Mouse (Mus musculus) adrenal gland, postnatal 36 days (tissue): Measurements from ENCODE around the gene Tpcn1. TPM values are rescaled to one million over a fixed set of nuclear protein-coding genes. Genes with fewer than 3 reads are reported as not detected.
A peak's percentile ranks its signal among the peaks of the same experiment; 100 is the strongest.

Source experiments
- DNase-seq, 2 experiments: peaks; one replicate each; pipeline ENCODE4 v3.0.0; 2021; ENCODE audit warnings: mixed read lengths in 1 of 2
- total RNA-seq, 2 experiments: library from RNA; stranded (reverse); gene quantifications; 2 replicates each; pipeline ENCODE4 v1.2.3; 2021

Tpcn1 gene
- total RNA-seq, 2 experiments from 2014 or later: 34.1 to 36.9 TPM

DNA sequence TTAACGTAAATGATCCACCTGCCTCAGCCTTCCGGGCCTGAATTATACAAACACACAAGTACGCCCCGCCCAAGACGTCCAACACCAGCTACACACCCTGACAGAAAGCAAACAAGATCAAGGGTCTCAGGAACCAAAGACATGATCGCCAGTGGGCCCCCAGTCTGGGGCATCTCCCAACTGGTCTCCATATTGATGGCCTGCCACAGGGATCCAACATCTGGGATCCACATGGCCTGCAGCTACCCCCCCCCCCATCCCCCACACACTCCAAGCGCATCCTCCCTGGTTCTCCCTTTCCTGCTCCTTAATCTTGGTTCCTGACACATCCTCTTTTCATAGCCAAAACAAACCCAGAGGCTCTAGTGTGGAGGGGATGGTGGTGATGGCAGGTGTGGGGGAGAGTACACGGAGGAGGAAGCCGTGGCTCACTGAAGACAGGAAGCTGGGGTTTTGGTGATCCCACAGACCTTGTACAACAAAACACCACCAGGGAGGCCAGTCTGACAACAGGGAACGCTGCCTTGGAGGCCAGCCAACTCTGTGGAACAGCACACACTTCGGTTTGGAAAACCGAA, 9.9 kb downstream of the Tpcn1 start:
- DNase-seq: peak; percentile 51 to 77

DNA sequence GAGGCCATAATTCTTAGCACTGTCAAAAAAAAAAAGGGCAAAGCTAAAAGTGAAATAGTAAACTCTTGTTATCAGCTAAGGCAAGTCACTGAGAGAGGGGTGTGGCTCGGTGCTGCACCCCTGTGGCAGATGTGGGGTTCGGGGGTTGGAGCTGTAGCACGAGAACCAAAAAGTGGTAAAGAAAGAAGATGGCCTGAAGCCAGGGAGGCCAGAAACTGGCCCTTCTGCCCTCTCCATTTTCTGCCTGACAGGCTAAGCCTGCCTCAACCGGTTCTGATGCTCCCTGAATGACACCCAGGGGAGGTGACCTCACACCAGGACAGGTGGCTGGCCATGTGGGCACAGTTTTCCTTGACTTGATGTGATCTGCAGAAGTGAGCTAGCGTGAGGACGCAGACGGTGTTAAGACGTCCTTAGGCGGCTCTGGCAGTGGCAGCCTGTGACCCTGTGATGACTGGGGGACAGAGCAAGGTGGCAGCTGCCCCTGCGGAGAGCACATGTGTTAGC, 10.5 kb downstream of the Tpcn1 start:
- no peak for DNase-seq

DNA sequence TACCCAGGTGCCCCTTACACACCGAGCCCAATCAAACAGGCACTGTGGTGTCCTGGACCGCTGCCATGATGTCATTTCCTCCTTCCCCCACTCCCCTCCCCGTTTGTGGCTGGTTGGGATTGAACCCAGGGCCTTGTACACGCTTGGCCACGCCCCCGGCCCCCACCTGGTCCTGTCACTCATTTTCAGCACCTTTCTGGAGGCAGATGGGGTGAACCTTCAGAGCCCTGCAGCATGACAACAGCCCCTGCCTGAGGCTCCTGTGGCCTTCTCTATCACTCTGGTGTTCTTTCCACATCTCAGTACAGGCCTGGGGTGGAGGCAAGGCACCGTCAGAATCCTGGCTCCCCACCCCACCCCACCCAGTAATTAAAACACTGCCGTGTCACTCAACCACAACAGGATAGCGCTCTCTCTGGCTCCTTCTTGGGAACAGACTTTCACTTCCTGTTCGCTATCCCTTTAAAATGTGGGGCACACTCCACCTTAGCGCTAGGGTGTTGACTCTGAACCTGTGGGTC, 11.6 kb downstream of the Tpcn1 start:
- no peak for DNase-seq

DNA sequence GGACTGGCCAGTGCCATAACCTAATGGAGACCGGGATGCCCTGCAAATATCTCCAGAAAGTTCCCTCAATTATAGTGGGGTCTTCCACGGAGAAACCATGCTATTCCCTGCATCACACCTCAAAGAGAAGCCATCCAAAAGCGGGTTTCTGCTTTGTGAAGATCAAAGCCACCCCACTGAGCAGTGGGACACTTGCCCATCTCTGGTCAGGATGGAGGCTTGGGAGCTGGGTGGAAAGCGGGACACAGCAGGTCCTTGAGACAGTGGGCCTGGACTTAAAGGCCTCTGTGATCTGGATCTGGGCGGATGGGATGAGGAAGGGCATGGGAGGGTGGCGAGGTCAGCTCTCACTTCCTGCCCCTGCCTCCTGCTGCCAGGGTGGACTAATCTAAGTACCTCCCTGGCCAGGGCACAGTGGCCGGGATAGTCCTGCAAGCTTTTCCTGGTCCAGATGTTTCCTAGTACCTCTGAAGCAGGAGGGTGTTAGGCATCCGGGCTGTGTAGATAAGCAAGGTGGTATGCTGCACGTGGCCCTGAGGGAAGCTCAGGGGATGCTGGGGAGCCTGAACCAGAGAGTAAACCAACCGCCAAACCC, 13.9 kb downstream of the Tpcn1 start:
- no peak for DNase-seq

DNA sequence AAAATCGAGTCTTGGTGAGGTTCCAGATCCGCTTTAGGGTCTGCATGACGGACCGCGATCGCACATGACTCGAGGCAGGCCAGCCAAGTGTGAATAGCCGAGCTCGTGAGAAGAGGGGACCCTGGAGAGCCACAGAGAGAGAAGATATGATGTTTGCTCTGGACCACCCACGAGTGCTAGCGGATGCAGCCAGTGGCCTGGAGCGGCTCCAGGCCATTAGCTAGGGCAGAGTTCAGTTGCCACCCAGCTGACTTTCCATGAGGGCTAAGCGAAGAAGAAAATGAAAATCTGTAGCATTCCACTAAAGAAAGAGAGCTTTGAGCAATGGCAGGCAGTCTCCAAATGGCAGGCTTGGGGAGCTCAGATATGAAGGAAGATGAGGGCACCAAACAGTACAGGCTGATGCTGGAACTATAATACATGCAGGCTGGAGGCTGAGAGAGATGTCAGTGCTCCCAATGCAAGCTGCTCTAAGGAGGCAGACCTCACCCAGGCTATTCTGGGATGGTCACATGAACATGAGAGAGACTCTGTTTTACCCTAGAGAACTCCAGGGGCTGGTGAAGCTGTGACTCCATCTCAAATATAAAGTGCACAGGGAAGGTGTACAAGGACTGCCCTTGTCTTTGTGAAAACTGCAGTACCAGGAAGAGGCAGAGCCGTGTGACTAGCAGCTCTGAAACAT, 17.3 kb downstream of the Tpcn1 start:
- DNase-seq: no peak

DNA sequence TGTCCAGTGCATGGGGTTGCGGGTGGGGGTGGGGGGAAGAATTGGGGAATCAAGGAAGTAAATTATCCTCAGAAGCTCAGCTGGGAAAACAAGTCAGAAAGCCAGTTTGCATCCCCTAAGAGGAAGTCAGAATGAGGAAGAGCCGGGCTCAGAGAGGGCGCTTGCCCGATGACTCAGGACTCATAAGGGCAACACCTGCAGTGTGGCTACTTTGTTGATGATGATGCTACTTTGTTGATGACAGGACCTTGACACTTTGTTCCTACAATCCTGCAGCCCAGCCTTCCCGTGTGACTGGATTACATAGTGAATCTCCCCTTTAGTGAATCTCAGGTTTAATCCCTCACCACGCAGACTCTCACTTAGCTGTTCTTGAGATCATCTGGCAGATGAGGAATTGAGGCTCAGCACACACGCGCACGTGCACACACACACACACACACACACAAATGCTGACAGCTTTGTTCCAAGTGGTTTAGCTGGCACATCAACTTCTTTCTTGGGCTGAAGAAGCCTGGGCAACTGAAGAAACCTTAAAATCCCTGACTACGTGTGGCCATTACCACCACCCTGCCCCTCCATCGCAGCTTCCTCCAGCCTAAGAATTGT, 18.1 kb downstream of the Tpcn1 start:
- no peak for DNase-seq

DNA sequence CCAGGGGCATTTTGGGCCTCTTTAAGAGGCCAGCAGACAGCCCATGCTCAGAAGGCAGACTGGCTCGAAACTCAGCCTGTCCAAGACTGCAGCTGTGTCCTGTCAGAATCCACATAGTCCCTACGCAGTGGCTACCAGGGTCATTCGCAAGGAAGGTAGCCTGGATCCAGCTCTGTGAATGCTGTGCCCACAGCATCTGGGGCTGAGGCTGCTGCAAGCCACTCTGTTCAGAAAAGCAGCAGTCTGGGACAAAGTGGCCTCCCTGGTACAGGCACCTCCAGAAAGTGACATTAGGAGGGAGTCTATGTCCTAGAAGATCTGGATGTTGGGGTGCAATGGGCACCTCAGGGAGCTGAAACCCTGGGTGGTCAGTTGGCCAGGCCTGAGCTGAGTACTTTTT, 18.7 kb downstream of the Tpcn1 start:
- no peak for DNase-seq

DNA sequence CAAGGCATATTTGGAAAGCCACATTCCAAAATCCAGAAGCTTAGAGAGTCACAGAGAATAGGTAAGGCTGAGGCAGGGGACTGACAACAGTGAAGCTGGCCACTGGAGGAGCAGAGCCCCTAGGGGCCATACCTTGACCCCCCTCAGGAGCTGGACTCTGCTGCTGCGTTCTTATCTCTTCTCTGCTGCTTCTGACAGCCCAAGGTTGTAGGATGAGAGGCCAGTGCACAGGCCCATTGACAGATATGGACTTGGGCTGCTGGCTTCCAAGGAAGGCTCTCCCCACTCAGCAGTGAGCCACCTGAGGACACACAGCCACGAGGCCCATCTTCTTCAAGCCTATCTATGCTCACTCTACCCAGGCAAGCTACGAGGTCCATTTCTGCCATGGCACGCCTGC, 19.5 kb downstream of the Tpcn1 start:
- DNase-seq: peak in 1 of 2 experiments; percentile 53

DNA sequence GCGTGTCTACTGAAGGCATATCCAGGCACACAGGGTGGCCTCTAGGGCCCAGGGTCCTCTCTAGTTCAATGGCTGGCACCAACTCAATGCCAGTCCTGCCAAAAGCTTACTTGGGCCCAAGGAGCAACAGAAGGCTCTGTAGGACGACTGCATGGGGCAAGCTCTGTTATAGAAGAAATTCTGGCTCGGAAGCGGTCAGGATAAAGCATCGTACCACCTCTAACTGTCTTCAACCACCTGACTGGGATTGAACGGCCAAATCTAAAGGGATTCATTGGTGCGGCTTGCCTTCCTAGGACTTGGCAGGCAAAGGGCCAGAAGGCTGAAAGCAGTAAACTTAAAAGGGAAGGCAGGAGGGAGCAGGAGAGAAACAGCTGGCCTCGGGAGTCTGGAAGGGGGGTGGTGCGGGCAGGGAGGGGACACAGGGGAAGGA, 20.1 kb downstream of the Tpcn1 start:
- DNase-seq: no peak

DNA sequence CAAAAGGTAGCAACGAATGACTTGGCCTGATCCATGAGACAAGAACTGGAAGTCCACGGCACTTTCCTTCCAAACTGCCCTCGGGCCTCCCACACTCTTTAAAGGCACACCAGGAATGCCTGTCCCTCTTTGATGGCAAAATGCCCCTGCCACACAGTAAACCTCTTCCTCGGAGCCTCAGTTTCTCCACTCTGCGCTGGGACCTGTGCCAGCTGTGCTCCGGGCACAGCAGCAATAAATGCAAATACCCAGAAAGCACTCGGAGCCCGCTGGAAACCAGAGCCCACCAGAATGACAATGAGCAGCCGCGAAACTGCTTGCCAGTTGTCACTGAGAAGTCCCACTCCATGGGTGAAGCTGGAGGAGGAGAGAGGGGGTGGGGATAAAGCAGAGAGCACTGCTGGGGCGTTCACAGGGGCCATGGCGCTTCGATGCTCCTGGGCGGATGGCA, 20.7 kb downstream of the Tpcn1 start:
- no peak for DNase-seq

DNA sequence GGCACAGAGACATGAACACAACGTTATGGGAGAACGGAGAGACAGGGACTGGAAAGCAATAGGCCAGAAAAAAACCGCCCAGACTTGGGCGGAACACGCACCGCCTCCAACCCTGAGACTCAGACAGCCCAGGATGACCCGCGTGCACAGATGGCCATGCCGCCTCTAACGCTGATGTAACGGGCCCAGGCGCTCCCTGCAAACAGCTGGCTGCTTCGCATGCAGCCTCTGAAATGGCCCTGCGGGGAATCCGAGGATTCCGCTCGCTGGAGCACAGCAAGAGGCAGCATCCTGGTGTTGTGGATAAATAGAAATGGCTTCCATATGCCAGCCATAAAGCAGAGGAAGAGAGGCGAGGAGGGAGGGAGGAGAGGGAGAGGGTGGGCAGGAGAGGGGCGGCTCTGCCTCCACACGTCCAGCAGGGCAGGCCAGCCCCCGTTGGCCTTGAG, 21.2 kb downstream of the Tpcn1 start:
- peak; percentile 80 to 81 for DNase-seq

DNA sequence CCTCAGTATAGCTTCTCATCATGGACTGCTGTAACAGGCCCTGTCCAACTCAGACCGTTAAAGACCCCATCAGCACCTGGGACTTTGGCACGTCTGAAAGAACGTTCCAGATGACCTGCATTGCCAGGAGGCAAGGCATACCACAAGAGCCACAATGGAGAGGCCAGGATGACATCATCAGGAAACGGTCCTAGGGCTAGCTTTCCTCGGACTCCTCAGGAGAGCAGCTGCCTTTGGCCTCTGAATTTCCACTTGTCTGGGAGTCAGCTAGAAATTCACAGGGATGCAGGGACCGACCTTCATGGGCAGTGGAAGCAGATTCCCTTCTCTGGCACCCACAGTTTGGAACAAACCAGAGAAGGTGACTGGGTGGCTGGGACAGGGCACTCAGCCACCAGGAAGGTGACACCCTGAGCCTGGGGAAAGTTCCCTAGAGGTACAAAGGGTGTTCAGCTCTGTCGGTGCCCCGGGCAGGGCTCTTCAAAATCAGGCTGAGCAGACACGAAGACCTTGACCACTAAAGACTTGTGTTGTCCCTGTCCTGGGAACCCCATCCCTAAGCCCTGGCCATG, 21.7 kb downstream of the Tpcn1 start:
- no peak for DNase-seq

DNA sequence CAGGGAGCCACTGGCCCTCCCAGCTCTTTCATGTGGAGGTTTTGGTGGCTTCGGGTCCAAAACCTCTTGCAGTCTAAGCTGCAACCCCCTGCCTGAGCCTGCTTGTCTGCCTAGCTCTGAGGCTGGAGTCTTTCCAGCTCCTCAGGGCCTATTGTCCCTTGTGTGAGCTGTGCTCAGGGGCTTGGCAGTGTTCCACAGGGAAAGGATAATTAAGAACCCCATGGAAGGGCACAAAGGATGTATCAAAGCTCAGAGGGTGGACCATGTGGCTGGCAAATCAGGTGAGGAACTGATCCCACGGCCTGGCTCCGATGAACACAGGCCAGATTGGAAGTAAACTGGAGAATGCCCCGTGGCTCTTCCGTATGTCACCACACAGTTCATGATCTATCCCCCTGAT, 22.4 kb downstream of the Tpcn1 start:
- DNase-seq: peak; percentile 44 to 58

DNA sequence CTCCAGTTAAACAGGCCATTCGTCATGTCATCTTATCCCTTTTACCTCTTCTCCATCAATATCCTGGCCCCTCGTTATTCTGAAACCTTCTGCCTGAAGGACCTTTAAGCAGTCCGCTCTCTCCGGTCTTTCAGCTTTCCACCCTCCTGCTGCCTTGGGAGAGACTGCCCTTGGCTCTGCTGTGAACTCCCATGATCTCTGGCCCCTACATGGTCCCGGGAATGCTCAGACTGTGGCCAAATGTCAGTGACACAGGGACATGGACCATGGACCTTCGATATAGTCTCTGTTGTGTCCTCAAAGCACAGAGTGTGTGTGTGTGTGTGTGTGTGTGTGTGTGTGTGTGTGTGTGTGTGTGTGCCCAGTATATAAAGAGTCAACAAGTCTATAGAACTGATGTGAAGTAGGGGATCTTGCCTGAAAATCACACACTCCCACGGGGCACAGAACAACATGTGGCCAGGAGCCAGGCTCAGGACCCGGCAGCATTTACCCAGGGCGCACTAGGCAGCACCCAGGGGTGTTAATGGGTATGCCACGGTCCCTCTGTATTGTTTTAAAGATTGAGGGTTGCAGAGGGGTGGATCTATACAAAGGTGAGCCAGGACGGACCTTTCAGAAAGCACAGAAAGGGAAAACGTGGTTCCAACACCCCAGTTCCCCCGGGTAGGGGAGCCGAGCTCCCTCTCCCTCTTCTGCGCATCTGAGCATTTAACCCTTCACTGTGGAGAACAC, 23.1 kb downstream of the Tpcn1 start:
- no peak for DNase-seq

DNA sequence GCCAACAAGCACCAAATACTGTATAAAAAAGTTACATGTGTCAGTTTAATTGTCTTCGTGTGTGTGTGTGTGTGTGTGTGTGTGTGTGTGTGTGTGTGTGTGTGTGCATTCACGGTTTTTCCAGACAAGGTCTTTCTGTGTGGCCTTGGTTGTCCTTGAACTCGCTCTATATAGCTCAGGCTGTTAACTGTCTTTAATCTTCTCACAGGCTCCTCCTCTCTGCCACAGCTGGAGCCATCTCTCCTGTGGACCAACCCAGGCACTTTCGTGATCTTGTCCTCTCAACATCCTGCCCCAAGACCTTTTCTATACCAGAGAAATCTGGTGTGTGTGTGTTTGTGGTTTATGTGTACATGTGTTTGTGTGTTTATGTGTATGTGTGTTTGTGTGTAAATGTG, 24.6 kb downstream of the Tpcn1 start:
- DNase-seq: no peak

DNA sequence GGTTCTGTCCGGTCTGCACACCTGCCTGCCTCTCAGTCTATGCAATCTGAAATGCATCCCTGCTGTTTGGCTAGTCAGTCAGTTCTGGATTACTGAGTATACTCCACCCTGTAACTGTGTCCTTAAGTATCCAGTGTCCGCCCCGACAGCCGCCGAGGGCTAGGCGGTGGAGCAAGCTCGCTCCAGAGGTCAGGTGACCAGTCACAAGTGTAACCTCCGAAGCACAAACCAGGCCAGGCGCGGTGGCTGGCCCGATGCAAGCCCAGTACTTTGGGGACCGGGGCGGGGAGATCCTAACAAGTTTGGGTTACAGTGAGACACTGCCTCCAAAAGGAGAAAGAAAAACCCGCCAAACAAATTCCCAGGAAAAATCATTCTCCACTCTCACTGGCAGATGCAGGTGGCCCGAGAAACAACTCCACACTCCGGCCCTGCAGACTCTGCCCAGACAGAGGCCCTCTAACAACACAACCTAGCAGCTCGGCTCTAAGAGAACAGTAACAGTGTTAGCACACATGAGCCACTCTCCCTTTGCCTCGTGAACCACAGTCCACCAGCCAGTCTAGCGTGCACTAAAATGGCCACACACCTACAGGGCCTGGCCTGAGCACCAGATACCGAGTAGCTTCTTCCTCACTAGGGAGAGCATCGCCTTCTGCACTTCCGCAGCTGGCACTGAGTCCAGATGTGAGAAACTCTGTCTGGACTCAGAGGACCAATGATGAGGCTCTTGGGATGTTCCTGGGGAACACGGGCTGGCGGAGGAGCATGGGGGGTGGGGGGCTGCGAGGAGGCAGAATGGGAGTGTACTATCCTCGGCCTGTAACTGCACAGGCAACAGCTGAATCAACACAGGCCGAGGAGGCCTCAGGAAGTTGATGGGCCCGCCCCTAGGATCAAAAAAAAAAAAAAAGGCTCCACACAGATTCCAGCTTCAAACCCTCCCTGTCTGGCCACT, 25.2 kb downstream of the Tpcn1 start:
- DNase-seq: peak; percentile 75 to 81

DNA sequence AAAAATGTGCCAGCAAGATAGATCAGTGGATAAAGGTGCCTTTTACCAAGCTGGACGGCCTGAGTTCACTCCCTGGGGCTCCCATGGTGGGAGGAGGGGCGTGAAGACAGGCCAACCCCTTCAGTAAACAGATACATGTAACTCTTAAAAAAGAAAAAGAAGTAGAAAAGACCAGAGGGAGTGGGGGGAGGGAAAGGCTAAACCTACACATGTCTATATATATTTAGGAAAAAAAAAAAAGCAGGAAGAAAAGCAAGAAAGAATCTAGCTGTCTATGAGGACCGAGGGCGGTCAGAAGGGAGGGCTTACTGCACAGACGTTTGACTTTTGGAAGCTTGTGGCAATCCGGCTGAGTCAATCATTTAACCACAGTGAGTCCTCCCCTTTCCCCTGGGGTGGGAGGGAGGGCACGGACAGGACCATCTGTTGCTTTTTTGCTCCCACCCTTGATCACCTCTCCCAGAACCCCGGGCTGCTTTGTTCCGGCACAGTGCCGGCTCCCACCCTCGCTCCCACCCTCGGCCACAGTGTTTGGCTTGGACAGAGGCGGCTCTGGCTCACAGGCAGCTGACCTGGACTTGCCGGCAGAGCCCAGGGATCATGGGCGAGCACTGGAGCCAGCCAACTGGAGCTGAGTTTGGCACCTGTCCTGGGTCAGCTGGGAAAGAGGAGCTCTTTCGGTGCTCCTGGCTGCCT, 27.7 kb downstream of the Tpcn1 start:
- DNase-seq: peak; percentile 70 to 81

DNA sequence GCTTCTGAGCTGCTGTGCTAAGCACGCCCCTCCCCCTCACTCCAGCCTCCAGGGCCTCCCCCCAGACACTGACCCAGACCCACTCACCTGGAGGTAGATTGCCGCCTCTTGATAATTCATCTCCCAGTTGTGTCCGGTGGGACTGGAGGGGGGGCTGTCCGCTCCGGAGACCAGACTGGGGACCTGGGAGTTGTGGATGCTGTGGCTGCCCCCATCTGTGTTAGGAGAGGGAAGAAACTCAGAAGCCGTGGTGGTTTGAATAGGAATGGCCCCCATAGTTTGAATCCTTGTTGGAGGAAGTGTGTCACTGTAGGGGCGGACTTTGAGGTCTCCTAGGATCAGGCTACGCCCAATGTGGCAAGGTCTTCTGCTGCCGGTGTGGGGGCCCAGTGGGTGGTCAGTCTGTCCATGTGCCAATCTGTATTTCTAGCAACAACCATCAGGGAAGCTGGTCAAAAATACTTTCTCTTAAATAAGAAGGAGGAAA, 28.3 kb downstream of the Tpcn1 start:
- no peak for DNase-seq

DNA sequence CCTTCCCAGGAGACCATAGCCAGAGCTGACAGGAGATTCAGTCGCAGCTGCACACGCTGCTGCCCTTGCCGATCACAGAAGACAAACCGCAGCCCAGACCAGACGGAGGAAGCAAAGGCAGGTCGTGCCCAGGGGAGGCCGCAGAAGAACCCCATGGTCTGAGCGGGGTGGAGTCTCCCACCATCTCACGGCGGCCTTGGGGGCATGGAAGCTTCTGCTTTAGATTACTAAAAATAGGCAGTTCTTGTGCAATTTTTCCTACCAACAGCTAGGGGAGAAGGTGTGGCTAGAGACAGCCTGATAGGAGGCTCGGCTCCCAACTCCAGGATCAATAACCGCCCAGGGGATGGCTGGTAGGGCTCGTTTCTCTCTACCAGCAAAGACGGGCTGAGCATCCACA, 29.7 kb downstream of the Tpcn1 start:
- DNase-seq: peak in 1 of 2 experiments; percentile 55

DNA sequence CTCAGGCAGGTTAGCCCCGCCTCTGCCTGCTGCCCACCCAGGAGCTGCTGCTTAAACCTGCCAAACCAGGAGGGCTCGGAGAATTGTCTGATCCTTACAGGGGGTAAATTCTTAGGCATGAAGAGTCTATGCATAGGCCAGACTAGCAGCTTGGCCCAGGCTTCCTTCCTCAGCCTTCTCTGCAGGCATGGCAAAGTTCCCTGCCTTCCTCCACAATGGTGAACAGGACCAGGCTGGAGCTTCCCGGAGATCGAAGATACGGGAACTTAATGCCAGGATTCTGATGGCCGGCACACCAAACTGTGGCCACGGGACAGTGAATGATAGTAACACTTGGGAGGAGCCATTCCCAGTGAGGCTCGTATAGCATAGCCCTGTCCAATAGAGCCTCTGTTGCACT, 30.4 kb downstream of the Tpcn1 start:
- DNase-seq: no peak
